ENCODE assay signal across 8 mouse cellular contexts in genomic region chr5:111138927-111139565, GRCm38 (mm10).
DNase-seq lines count a peak whose midpoint lies in the region; ATAC-seq lines count a peak whose summit lies in the region.

No protein-coding gene starts in this region.

- intact Hi-C loops in left cerebral cortex, postnatal 14 days (cut with DNase I): no loop called here
- intact Hi-C loops in left cerebral cortex, postnatal 25 days (cut with DNase I): no loop called here

- no peak overlapping the region for H3K4me3 ChIP-seq in embryonic facial prominence, embryonic 11.5 days (ENCODE audit: low read depth, low read length)
- H3K4me3 ChIP-seq in heart, embryonic 11.5 days (ENCODE audit: low read depth, low read length): no peak overlapping the region
- H3K4me3 ChIP-seq in kidney, embryonic 16.5 days (ENCODE audit: low read length): no peak overlapping the region
- no peak overlapping the region for H3K4me3 ChIP-seq in lung, embryonic 15.5 days

- no peak overlapping the region for H3K9ac ChIP-seq in embryonic facial prominence, embryonic 11.5 days (replicated peaks; ENCODE audit: low read length)
- no peak overlapping the region for H3K9ac ChIP-seq in heart, embryonic 11.5 days (ENCODE audit: low read depth, low read length)
- no peak overlapping the region for H3K9ac ChIP-seq in kidney, embryonic 16.5 days (replicated peaks; ENCODE audit: low read length)
- no peak overlapping the region; the same call in 1 of the 2 replicates for H3K9ac ChIP-seq in lung, embryonic 15.5 days

- WGBS in embryonic facial prominence, embryonic 11.5 days: 53% methylated on average over 7 of the region's 7 CpGs
- 29% methylated on average over 7 of the region's 7 CpGs for WGBS in heart, embryonic 11.5 days (ENCODE audit: insufficient replicate concordance)
- WGBS in kidney, embryonic 16.5 days: 47% methylated on average over 7 of the region's 7 CpGs
- WGBS in lung, embryonic 15.5 days: 47% methylated on average over 7 of the region's 7 CpGs

- no peaks in the 10 kb centered on the region for H3K27me3 ChIP-seq in embryonic facial prominence, embryonic 11.5 days (ENCODE audit: control insufficient read depth, insufficient read depth, low read length)
- H3K27me3 ChIP-seq in heart, embryonic 11.5 days (ENCODE audit: control insufficient read depth, insufficient read depth, low read length): no peaks in the 10 kb centered on the region
- no peaks in the 10 kb centered on the region for H3K27me3 ChIP-seq in kidney, embryonic 16.5 days (ENCODE audit: insufficient read depth, low read length)
- no peaks in the 10 kb centered on the region for H3K27me3 ChIP-seq in lung, embryonic 15.5 days

- peaks cover 23% of the 10 kb centered on the region for H3K4me1 ChIP-seq in embryonic facial prominence, embryonic 11.5 days (ENCODE audit: control insufficient read depth, insufficient read depth, low read length)
- peaks cover 41% of the 10 kb centered on the region for H3K4me1 ChIP-seq in heart, embryonic 11.5 days (ENCODE audit: control insufficient read depth, insufficient read depth, low read length)
- H3K4me1 ChIP-seq in kidney, embryonic 16.5 days (ENCODE audit: insufficient read depth, low read length): peaks cover 64% of the 10 kb centered on the region
- H3K4me1 ChIP-seq in lung, embryonic 15.5 days: peaks cover 30% of the 10 kb centered on the region

- ATAC-seq in embryonic facial prominence, embryonic 11.5 days (replicated peaks; ENCODE audit: insufficient number of reproducible peaks, low FRiP score, low TSS enrichment, low read depth): no peak
- ATAC-seq in heart, embryonic 11.5 days (replicated peaks; ENCODE audit: insufficient number of reproducible peaks, low FRiP score, low TSS enrichment): peak; percentile 75
- ATAC-seq in kidney, embryonic 16.5 days (ENCODE audit: low FRiP score, low TSS enrichment): peak; percentile 78
- peak; percentile 70 for ATAC-seq in lung, embryonic 15.5 days (ENCODE audit: borderline replicate concordance, extremely low read depth, low FRiP score, low TSS enrichment)

- DNase-seq in embryonic facial prominence, embryonic 11.5 days (ENCODE audit: low spot score): no peak
- DNase-seq in left cerebral cortex, postnatal 14 days (ENCODE audit: low spot score in 2 of 2): no peak
- DNase-seq in ovary, postnatal 36 days (ENCODE audit: low spot score): no peak
- no peak for DNase-seq in cerebellum, postnatal 4 days (ENCODE audit: low spot score in 2 of 2)
- no peak for DNase-seq in left cerebral cortex, postnatal 25 days (ENCODE audit: low spot score in 2 of 2)

- H3K4me2 ChIP-seq in embryonic facial prominence, embryonic 11.5 days (ENCODE audit: low read depth, low read length): no peak overlapping the region
- 0 out of 2 replicates have a peak overlapping the region, but pooled peaks have one; percentile 2 for H3K4me2 ChIP-seq in heart, embryonic 11.5 days
- 0 out of 2 replicates have a peak overlapping the region, but pooled peaks have one; percentile 27 for H3K4me2 ChIP-seq in kidney, embryonic 16.5 days (replicated peaks; ENCODE audit: low read depth, low read length)
- peak overlapping the region; percentile 7; the same call in 1 of the 2 replicates for H3K4me2 ChIP-seq in lung, embryonic 15.5 days

- peak overlapping the region; percentile 66 for H3K27ac ChIP-seq in embryonic facial prominence, embryonic 11.5 days (replicated peaks; ENCODE audit: low read depth, low read length)
- H3K27ac ChIP-seq in heart, embryonic 11.5 days (ENCODE audit: low read depth, low read length): peak overlapping the region; percentile 74
- peak overlapping the region; percentile 81 for H3K27ac ChIP-seq in kidney, embryonic 16.5 days (ENCODE audit: low read length)
- peak overlapping the region; percentile 75 for H3K27ac ChIP-seq in lung, embryonic 15.5 days

- H3K9me3 ChIP-seq in embryonic facial prominence, embryonic 11.5 days (replicated peaks; ENCODE audit: control insufficient read depth, low read length): no peaks in the 10 kb centered on the region
- H3K9me3 ChIP-seq in heart, embryonic 11.5 days (replicated peaks; ENCODE audit: control insufficient read depth, low read length): no peaks in the 10 kb centered on the region
- H3K9me3 ChIP-seq in kidney, embryonic 16.5 days (ENCODE audit: low read length): no peaks in the 10 kb centered on the region
- no peaks in the 10 kb centered on the region for H3K9me3 ChIP-seq in lung, embryonic 15.5 days

- H3K36me3 ChIP-seq in embryonic facial prominence, embryonic 11.5 days (replicated peaks; ENCODE audit: control insufficient read depth, insufficient read depth, low read depth, low read length): no peaks in the 10 kb centered on the region
- no peaks in the 10 kb centered on the region for H3K36me3 ChIP-seq in heart, embryonic 11.5 days (ENCODE audit: control insufficient read depth, insufficient read depth, low read length)
- no peaks in the 10 kb centered on the region for H3K36me3 ChIP-seq in kidney, embryonic 16.5 days (ENCODE audit: insufficient read depth, low read length)
- H3K36me3 ChIP-seq in lung, embryonic 15.5 days: no peaks in the 10 kb centered on the region
